Mouse (Mus musculus) intestine, embryonic 14.5 days (tissue): ENCODE data around the gene Gpr107. TPM values are rescaled to one million over a fixed set of nuclear protein-coding genes. Genes with fewer than 3 reads are reported as not detected.

Source experiments
- ATAC-seq: fragments of 200-750 bp; cut with Nextera tagmentation; replicated peaks from 2 replicates; pipeline ENCODE4 v1.8.0; 2017; ENCODE audit warnings: low read depth, moderate number of reproducible peaks, moderate TSS enrichment, moderate library complexity; ENCODE audit not compliant: low FRiP score, low TSS enrichment
- DNase-seq: peaks from one replicate; pipeline ENCODE4 v3.0.0-alpha.2; 2018; ENCODE audit warnings: low spot score
- H3K27ac ChIP-seq: fragments of 300-500 bp; sonication (generic); 2 replicates; pipeline ENCODE4 v1.5.1; 2014; ENCODE audit warnings: low read depth, mild to moderate bottlenecking, control low read depth
- H3K27me3 ChIP-seq: fragments of 300-500 bp; sonication (generic); replicated peaks from 2 replicates; pipeline ENCODE4 v1.6.1; 2014; ENCODE audit warnings: low read length, control low read depth; ENCODE audit not compliant: control insufficient read depth, insufficient read depth
- H3K36me3 ChIP-seq: fragments of 300-500 bp; sonication (generic); 2 replicates; pipeline ENCODE4 v1.6.1; 2014; ENCODE audit warnings: low read length, control low read depth; ENCODE audit not compliant: control insufficient read depth, insufficient read depth
- H3K4me1 ChIP-seq: fragments of 300-500 bp; sonication (generic); replicated peaks from 2 replicates; pipeline ENCODE4 v1.6.1; 2014; ENCODE audit warnings: low read length, control low read depth, mixed read lengths; ENCODE audit not compliant: control insufficient read depth, insufficient read depth
- H3K4me2 ChIP-seq: fragments of 300-500 bp; sonication (generic); 2 replicates; pipeline ENCODE4 v1.6.1; 2014; ENCODE audit warnings: low read length
- H3K4me3 ChIP-seq: fragments of 300-500 bp; sonication (generic); 2 replicates; pipeline ENCODE4 v1.5.1; 2014; ENCODE audit warnings: low read depth, low read length, control low read depth, mixed read lengths
- H3K9ac ChIP-seq: fragments of 300-500 bp; sonication (generic); 2 replicates; pipeline ENCODE4 v1.6.1; 2014; ENCODE audit warnings: mild to moderate bottlenecking, low read length
- H3K9me3 ChIP-seq: fragments of 300-500 bp; sonication (generic); 2 replicates; pipeline ENCODE4 v1.6.1; 2016; ENCODE audit warnings: low read length, control low read depth; ENCODE audit not compliant: control insufficient read depth
- WGBS: fragments of 180-500 bp; shearing (Covaris S2); extraction: QIAGEN DNeasy Blood & Tissue Kit; methylation state at CpG from one replicate; pipeline ENCODE4 v1.1.7; 2014; 5-methylcytosine and 5-hydroxymethylcytosine counted together
- polyA plus RNA-seq: library from polyadenylated mRNA; unstranded; fragments of >200 nt; fragmentation: Nextera tagmentation; extraction: Ambion mirVana; gene quantifications from 2 replicates; pipeline ENCODE4 v1.2.1, GENCODE M21; 2014

Gpr107 gene
- polyA plus RNA-seq, 1 experiment from 2014 or later, result 26.9 TPM

DNA sequence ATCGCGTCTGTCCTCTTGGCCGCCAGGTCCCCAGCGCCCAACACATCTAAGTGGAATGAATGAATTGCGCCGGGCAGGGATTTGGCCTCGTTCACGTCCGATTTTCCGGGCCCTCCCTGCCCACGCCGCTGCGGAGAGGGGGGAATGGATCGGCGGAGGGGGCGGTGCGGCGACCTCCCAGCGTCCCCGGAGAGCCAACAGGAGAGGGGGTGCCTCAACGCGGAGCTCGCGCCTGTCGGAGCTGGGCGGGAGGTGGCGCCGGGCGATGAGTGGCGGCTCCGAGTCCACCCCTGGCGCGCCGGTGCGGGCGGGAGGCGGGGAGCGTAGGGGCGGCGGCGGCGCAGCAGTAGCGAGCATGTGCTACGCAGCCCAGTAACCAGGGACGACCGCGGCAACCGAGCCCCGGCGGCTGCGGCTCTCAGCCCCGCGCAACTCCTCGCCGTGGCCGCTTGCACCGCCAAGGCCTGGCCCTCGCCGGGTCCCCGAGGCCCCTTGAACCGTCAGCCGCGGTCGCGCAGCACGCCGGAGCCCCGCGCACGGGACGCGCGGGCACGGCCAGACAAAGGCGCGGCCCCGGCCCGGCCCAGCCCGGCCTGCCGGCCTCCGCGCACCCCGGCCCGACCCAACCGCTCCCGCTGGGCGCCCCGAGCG lies 93.5 kb downstream of the Gpr107 start, which contains the start of gene Ncs1:
Ncs1 (plus strand) TSS at position 333 of the 651 bp plus-strand sequence.
- Histone ChIP-seq H3K4me1 (peaks cover 25% of the 10 kb centered on the region; the same call in 1 of the 2 replicates), H3K9me3 (no peaks in the 10 kb centered on the region), H3K27me3 (no peaks in the 10 kb centered on the region), H3K36me3 (no peaks in the 10 kb centered on the region), H3K4me3 (peak within 1 kb of the TSS; percentile 91), H3K4me2 (peak within 1 kb of the TSS; percentile 86), H3K9ac (peak within 1 kb of the TSS; percentile 85), H3K27ac (peak within 1 kb of the TSS; percentile 25; the same call in 1 of the 2 replicates)
- WGBS, result under 1% methylated on average over 81 of the region's 89 CpGs
- peak; percentile 83 for ATAC-seq
- peak; percentile 83 for DNase-seq

DNA sequence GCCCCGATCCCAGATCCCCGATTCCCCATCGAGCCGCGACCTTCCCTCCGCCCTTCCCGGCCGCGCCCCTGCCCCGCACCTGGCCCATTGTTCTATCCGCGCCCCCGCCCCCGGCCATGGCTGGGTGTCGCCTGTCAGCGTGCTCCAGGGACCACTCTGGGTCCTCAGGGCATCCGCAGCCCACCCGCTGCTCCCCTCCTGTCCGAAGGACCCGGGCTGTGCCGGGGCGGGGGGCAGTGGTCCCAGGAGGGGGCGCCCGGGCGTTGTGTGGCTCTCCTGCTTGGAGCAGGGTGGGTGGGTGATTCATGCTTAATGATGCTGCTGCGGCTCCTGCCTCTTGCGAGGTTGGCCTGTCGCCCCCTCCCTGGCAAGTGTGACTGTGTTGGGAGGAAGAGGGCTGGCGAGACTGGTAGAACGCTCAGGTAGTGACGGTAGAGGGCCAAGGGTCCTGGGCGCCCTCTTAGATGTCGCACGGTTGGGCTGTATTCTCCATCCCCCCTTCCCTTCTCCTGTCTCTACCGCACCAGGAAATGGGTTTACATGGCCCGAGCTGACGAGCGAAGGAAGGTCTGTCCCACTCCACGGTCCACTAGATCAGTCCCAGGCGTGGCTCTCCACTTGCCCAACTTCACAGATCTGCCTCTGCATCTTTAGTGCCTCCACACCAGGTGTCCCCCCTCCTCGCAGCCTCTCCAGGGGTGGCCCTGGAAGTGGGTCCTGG lies 94.3 kb downstream of the Gpr107 start:
- H3K4me1 ChIP-seq, result peaks cover 25% of the 10 kb centered on the region
- H3K36me3 ChIP-seq, result no peaks in the 10 kb centered on the region
- peak overlapping the region; percentile 85 for H3K9ac ChIP-seq
- peak overlapping the region; percentile 91 for H3K4me3 ChIP-seq
- peak overlapping the region; percentile 86 for H3K4me2 ChIP-seq
- no peaks in the 10 kb centered on the region for H3K27me3 ChIP-seq
- ATAC-seq, result peak; percentile 58
- 1% methylated on average over 36 of the region's 41 CpGs for WGBS
- no peaks in the 10 kb centered on the region for H3K9me3 ChIP-seq
- peak overlapping the region; percentile 25; the same call in 1 of the 2 replicates for H3K27ac ChIP-seq
- peak; percentile 80 for DNase-seq

DNA sequence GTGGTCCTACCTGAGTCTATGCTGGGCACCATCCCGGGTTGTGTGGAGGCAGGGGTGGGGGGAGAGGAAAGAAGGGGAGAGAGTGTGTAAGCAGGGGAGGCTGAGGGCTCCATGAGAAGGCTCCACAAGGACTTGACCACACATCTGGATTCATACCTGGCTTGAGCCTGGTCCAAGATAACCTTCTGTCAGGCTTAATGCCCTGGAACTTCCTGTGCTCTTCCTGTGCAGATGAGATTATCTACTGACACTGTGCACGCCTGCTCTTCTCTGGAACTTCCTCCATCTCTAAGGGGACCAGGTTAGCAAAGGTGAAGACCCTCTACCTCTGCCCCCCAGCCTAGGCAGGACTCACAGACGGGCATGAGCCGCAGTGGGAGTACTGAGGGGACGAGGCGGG lies 96.7 kb downstream of the Gpr107 start:
- 86% methylated on average over 6 of the region's 6 CpGs for WGBS
- Histone ChIP-seq H3K4me3 (no peak overlapping the region), H3K9me3 (no peaks in the 10 kb centered on the region), H3K9ac (no peak overlapping the region), H3K27ac (no peak overlapping the region), H3K27me3 (no peaks in the 10 kb centered on the region), H3K4me2 (no peak overlapping the region), H3K4me1 (peaks cover 25% of the 10 kb centered on the region), H3K36me3 (no peaks in the 10 kb centered on the region)
- DNase-seq (no peak), ATAC-seq (no peak)

DNA sequence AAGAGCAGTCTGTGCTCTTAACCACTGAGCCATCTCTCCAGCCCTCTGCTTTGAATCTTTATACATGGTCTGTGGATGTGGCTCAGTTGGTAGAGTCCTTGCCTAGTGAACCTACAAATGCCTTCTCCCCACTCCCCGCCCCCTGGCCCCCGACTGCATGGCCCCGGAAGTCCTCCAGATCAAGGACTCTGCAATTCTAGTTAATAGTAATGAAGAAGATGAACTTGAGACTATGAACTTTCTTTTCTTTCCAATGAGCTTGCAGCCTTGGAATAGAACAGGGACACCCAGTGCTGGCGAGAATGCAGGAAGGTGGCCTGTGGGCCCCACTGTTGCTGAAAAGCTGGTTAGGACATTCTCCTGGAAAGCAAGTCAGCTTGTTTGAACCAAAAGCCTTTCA lies 100.1 kb downstream of the Gpr107 start:
- no peak for ATAC-seq
- Histone ChIP-seq H3K9ac (no peak overlapping the region), H3K4me1 (peaks cover 29% of the 10 kb centered on the region), H3K9me3 (no peaks in the 10 kb centered on the region), H3K27me3 (no peaks in the 10 kb centered on the region), H3K27ac (no peak overlapping the region), H3K4me3 (no peak overlapping the region), H3K4me2 (no peak overlapping the region), H3K36me3 (no peaks in the 10 kb centered on the region)
- 94% methylated on average over 4 of the region's 4 CpGs for WGBS
- DNase-seq, result no peak

DNA sequence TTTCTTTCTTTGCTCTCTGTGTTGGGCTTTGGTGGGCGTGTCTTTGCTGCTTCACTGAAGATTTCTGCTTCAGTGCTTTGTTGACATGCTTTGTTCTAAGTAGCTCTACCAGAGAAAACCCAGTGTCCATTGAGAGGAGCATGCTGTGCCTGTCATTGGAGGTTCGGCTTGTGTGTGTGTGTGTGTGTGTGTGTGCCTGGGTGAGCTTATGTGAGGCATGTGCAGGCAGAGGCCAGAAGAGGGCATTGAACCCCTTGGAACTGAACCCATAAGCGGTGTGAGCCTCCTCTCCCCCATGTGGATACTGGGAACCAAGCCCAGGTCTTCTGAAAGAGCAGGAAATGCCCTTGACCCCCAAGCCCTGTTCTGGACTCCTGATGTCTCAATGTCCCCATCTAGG lies 101.3 kb downstream of the Gpr107 start:
- Histone ChIP-seq H3K4me1 (peaks cover 29% of the 10 kb centered on the region), H3K4me2 (no peak overlapping the region), H3K27ac (no peak overlapping the region), H3K9me3 (no peaks in the 10 kb centered on the region), H3K4me3 (no peak overlapping the region), H3K27me3 (no peaks in the 10 kb centered on the region), H3K9ac (no peak overlapping the region), H3K36me3 (no peaks in the 10 kb centered on the region)
- 88% methylated on average over 3 of the region's 3 CpGs for WGBS
- ATAC-seq (no peak), DNase-seq (no peak)

DNA sequence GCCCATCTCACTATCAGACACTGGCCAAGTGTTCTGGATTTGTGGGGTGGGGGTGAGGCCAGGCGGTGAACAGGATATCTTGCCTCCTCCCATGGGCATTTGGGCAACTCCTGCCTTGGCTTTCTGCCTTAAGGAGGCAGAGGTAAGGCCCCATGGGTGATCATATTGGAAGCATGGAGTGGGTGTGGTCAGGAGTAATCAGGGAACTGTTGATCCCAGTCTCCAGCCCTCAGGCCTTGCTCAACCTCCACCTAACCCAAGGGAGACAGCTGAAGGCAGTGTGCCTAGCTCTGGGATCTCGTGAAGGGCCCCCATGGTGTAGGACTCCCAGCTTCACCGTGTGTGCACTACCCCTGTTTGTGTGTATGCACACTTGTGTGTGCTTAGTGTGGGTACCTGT lies 102.7 kb downstream of the Gpr107 start:
- H3K9me3 ChIP-seq, result no peaks in the 10 kb centered on the region
- no peak overlapping the region for H3K4me3 ChIP-seq
- 93% methylated on average over 3 of the region's 3 CpGs for WGBS
- peaks cover 37% of the 10 kb centered on the region for H3K4me1 ChIP-seq
- no peak for ATAC-seq
- H3K36me3 ChIP-seq, result no peaks in the 10 kb centered on the region
- no peak overlapping the region for H3K27ac ChIP-seq
- no peaks in the 10 kb centered on the region for H3K27me3 ChIP-seq
- no peak overlapping the region for H3K9ac ChIP-seq
- DNase-seq, result no peak
- H3K4me2 ChIP-seq, result no peak overlapping the region

DNA sequence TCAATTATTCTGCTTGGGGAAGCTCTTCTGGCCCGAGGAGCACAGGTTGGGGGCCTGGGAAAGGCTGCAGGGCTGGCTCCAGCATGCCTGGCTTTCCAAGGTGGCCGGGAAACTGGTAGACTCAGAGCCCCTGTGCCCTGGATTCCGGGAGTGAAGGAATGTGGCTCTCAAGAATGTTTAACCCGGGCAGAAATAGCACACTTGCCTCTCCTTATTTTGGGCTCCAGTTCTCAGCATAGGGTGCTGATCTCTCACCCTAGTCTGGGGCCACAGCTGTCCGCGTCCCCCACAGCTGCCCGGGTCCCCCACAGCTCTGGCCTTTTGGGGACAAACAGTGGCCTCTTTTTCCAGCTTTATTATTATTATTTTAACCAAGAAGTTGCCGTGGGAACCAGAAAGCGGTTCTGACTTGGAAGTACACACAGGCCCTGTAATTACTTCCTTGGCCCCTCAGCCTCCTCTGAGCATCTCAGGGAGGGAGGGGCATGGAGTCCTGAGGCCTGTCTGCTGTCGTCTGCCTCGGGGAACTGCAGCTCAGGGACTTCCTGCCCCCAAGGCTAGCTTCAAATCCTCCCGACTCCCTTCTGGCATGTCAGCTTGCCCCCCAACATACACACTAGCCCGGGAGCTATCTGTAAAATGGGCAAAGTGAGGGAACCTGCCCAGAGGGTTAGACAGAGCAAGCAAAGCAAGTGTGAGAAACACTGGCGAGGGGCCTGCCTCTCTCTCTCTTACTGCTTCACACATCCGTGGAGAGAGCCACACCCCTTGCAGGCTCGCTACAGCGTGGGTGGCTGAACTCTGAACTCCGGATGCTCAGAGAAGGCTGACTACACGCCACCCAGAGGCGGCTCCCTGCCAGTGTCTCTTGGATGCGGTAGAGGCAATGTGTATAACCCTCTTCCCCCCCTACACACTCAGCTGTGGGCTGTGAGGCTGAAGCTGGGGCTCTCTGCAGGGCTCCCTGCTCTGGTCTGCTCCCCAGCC lies 104.1 kb downstream of the Gpr107 start:
- WGBS, result 14% methylated on average over 21 of the region's 21 CpGs
- peak; percentile 74 for DNase-seq
- Histone ChIP-seq H3K4me2 (peak overlapping the region; percentile 39), H3K27ac (peak overlapping the region; percentile 75), H3K9me3 (no peaks in the 10 kb centered on the region), H3K27me3 (no peaks in the 10 kb centered on the region), H3K9ac (peak overlapping the region; percentile 29), H3K36me3 (no peaks in the 10 kb centered on the region), H3K4me1 (peaks cover 37% of the 10 kb centered on the region), H3K4me3 (no peak overlapping the region)
- no peak for ATAC-seq

DNA sequence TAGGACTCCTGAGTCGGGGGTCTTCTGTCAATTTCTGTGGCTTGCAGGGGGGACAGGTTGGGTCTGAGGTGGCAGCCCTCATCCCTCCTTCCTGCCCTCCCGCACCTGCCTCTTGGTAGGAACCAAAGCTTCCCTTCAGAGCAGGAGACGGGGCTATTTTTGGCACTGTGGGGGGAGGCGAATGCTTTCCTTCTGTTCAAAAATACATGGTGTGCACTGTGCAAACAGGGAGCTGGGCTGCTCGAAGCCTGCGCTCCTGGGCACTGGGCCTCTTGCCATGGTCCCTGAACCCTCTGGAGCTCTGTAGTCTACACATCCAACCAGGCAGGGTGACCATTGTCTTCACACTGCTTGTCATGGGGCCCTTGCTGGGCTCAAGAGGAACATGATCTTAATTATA lies 105.0 kb downstream of the Gpr107 start:
- no peaks in the 10 kb centered on the region for H3K27me3 ChIP-seq
- H3K9me3 ChIP-seq, result no peaks in the 10 kb centered on the region
- no peak overlapping the region for H3K4me2 ChIP-seq
- H3K27ac ChIP-seq, result no peak overlapping the region
- 73% methylated on average over 6 of the region's 6 CpGs for WGBS
- no peak overlapping the region for H3K4me3 ChIP-seq
- no peak for ATAC-seq
- no peaks in the 10 kb centered on the region for H3K36me3 ChIP-seq
- no peak for DNase-seq
- H3K4me1 ChIP-seq, result peaks cover 37% of the 10 kb centered on the region
- no peak overlapping the region for H3K9ac ChIP-seq
